Mouse (Mus musculus): ENCODE measurements around the gene Anp32e.

DNA sequence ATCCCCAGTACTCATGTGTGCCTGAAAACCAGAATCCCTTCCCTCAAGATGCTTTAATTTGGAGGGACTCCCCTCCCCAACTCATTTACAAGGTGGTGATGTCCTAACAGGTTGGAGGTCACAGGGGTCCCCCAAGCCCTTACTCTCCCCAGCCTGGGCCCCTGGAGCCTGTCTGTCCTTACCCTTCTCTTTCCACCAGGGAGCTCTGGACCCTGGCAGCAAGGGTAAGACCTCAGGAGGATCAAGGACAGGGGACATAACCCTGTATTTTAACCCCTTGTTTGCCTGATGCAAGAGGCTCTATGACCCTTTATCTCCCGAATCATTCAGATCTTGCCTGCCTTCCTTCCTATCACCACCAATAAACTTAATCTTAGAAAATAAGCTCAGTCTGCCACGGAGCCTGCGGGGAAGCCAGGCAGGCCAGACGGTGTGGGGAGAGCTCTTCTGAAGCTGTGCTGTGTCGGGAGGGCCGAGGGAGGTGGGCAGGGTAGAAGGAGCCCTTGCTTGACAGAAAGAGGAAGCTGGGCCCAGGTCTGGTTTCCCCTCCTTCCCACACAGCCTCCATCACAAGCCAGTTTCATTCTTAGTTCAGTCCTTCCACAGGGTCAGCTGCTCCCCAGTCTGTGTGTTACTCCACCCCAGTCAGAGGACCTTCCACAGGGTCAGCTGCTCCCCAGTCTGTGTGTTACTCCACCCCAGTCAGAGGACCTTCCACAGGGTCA, 58.5 kb downstream of the Anp32e start:
- TF ChIP-seq MAFK (IDR thresholded peaks at IDR 0.05; ENCODE audit: insufficient read depth, low read depth, low read length) (no peak), CHD2 (IDR thresholded peaks at IDR 0.05; ENCODE audit: low read depth, low read length) (no peak)

All from ES-E14 (cell line).